Mouse (Mus musculus) bone marrow, adult 2 months (tissue): ENCODE results near the gene Rps8.

Experiments
- CTCF ChIP-seq: fragments of 200-500 bp; IDR thresholded peaks from 2 replicates; pipeline ENCODE4 v1.5.1; 2011; ENCODE audit warnings: low read length, control low read depth; ENCODE audit not compliant: control insufficient read depth, insufficient read depth
- POLR2A ChIP-seq: fragments of 200-500 bp; IDR thresholded peaks from 2 replicates; pipeline ENCODE4 v1.6.1; 2011; ENCODE audit warnings: low read depth, mild to moderate bottlenecking, control low read depth, low read length, borderline replicate concordance; ENCODE audit not compliant: control insufficient read depth

DNA sequence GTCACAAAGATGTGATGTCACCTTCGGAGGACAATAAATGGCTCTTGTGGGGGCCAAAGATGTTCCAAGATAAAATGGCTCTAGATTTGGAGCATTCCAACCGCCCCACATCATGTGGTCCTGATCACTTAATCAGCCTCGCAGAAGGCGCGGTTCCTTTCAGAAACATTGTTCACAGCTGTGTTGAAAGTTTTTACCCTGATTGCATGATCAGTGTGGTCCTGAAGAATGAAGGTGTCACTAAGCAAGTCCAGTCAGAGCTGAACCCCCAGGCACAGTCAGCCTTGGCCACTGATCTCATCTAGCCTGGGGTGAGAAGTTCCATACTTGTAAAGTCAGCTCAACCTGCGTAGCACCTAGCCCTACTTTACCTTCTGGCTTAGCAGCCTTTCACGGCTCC lies 38.1 kb downstream of the Rps8 start:
- no peak for TF ChIP-seq POLR2A
- no peak for TF ChIP-seq CTCF
